8 mouse cellular contexts compared by ENCODE assay signal in the genomic region with DNA sequence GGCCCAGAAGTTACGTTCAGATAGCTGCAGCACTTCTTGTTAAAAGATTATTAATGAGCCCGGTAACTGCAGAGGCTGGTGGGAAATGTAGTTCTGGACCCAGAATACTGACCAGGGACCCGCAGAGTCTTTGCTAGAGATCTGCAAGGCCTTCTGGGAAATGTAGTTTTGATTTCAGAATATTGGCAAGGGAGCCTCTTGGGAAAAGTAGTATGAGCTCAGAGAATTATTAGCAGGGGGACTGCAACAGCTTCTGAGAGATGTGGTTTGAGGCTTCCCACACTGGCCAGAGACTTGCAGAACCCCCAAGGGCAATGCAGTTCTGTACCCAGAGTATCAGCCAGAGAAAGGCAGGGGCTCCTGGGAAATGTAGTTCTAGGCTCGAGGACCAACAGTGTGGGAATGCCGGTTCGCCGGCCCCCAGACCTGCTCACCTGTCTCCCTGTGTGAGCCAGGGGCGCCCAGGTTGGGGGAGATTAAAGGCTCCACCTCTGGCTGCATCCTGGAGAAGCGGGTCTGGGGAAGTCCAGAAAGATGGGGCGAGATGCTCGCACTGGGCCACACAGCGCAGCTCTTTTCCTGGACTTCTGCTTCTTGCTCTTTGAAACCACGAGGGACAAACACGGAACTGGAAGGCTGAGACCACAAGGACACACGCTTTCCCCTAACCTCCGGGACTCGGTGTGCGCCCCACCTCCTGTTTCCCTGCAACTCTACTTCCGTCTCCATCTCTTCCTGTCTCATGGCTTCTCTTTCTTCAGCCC. TPM values are rescaled to one million over a fixed set of nuclear protein-coding genes. Genes with fewer than 3 reads are reported as not detected.
DNase-seq lines count a peak whose midpoint lies in the region; ATAC-seq lines count a peak whose summit lies in the region.

No protein-coding gene starts in this region.

- no peaks in the 10 kb centered on the region for H3K27me3 ChIP-seq in hindbrain, embryonic 14.5 days (ENCODE audit: control insufficient read depth, insufficient read depth, low read length)

- H3K4me2 ChIP-seq in hindbrain, embryonic 14.5 days (replicated peaks), result peak overlapping the region; percentile 62

- H3K27ac ChIP-seq in hindbrain, embryonic 14.5 days, result peak overlapping the region; percentile 71

- DNase-seq in Muller cell, postnatal 12 days (ENCODE audit: inconsistent ontology term), result peak; percentile 88
- peak; percentile 93 for DNase-seq in cerebellum, adult 9-11 months
- DNase-seq in frontal cortex, postnatal 14 days (ENCODE audit: low spot score in 2 of 2), result peak; percentile 76 to 80
- peak; percentile 90 for DNase-seq in hindbrain, embryonic 14.5 days (ENCODE audit: low spot score)
- peak; percentile 85 to 86 for DNase-seq in layer of hippocampus, postnatal 36 days
- peak; percentile 96 for DNase-seq in lung, postnatal 25 days (ENCODE audit: low spot score)
- peak; percentile 84 for DNase-seq in retina, adult 2 months (ENCODE audit: low read depth, low spot score)
- DNase-seq in thymus, postnatal 4 days, result peak; percentile 63

- no peaks in the 10 kb centered on the region for H3K9me3 ChIP-seq in hindbrain, embryonic 14.5 days (ENCODE audit: control insufficient read depth, low read length)

- WGBS in hindbrain, embryonic 14.5 days, result under 1% methylated on average over 19 of the region's 19 CpGs

- H3K4me1 ChIP-seq in hindbrain, embryonic 14.5 days (replicated peaks; ENCODE audit: control insufficient read depth, insufficient read depth, low read length), result peaks cover 11% of the 10 kb centered on the region

- H3K36me3 ChIP-seq in hindbrain, embryonic 14.5 days (replicated peaks; ENCODE audit: control insufficient read depth, insufficient read depth), result no peaks in the 10 kb centered on the region

- H3K9ac ChIP-seq in hindbrain, embryonic 14.5 days, result peak overlapping the region; percentile 53

- peak; percentile 92 for ATAC-seq in hindbrain, embryonic 14.5 days (ENCODE audit: low FRiP score)

- H3K4me3 ChIP-seq in hindbrain, embryonic 14.5 days (replicated peaks; ENCODE audit: low read length), result peak overlapping the region; percentile 44

RNA-seq across cellular contexts. Expression of gene Syt3, which starts 9.8 kb away (rescaled TPM):
- 61.8 and 70.8 TPM in 2 replicates for polyA plus RNA-seq in hindbrain, embryonic 14.5 days (2014; fragmentation: Nextera tagmentation; extraction: Ambion mirVana)
- 10 to 100 TPM; 84.8 to 92.0 TPM for total RNA-seq in layer of hippocampus, postnatal 36 days (2021)

RNA-seq across cellular contexts. Expression of gene 1700008O03Rik, which starts 11.5 kb away (rescaled TPM):
- polyA plus RNA-seq in hindbrain, embryonic 14.5 days (2014; fragmentation: Nextera tagmentation; extraction: Ambion mirVana), result 2.1 and 2.8 TPM in 2 replicates
- total RNA-seq in layer of hippocampus, postnatal 36 days (2021), result 1 to 10 TPM; 3.1 to 3.4 TPM

RNA-seq across cellular contexts. Expression of gene Lrrc4b, which starts 54.7 kb away (rescaled TPM):
- polyA plus RNA-seq in hindbrain, embryonic 14.5 days (2014; fragmentation: Nextera tagmentation; extraction: Ambion mirVana), result 26.4 and 26.5 TPM in 2 replicates
- total RNA-seq in layer of hippocampus, postnatal 36 days (2021), result 100 to 1,000 TPM; 311 to 332 TPM

Comparison
In these comparisons a context has a peak if more than half of its experiments do, and no peak if none do; other contexts are left out.
1. Peak in every context shown above with its lines: DNase-seq, ATAC-seq, H3K4me3 ChIP-seq and H3K27ac ChIP-seq.